Mouse (Mus musculus): ENCODE results near the gene Ctf2. TPM values are rescaled to one million over a fixed set of nuclear protein-coding genes. Genes with fewer than 3 reads are reported as not detected.

Gene Ctf2
- polyA plus RNA-seq, 1 experiment from 2014 or later = 0.08 TPM

GRCm38 (mm10) chr7:127773664-127774384 lies 41.9 kb upstream of the Ctf2 start:
- Histone ChIP-seq H3K4me3 (ENCODE audit: low read depth, low read length) (no peak overlapping the region), H3K4me2 (replicated peaks; ENCODE audit: low read depth, low read length) (no peak overlapping the region), H3K27ac (ENCODE audit: low read length) (no peak overlapping the region), H3K4me1 (ENCODE audit: insufficient read depth, low read depth, low read length) (peaks cover 10% of the 10 kb centered on the region), H3K9me3 (ENCODE audit: low read length) (no peaks in the 10 kb centered on the region), H3K27me3 (replicated peaks; ENCODE audit: insufficient read depth, low read length) (no peaks in the 10 kb centered on the region), H3K36me3 (ENCODE audit: insufficient read depth, low read length) (no peaks in the 10 kb centered on the region), H3K9ac (replicated peaks; ENCODE audit: low read depth) (no peak overlapping the region)
- TF ChIP-seq CTCF (IDR thresholded peaks at IDR 0.05) (peak; percentile 87), EP300 (IDR thresholded peaks at IDR 0.05) (no peak)
- 41% methylated on average over 9 of the region's 9 CpGs for WGBS
- DNase-seq (ENCODE audit: low spot score) = peak; percentile 88
- ATAC-seq = no peak

- Histone ChIP-seq H3K27me3 (replicated peaks; ENCODE audit: insufficient read depth, low read length) (no peaks in the 10 kb centered on the region), H3K4me2 (replicated peaks; ENCODE audit: low read depth, low read length) (no peak overlapping the region), H3K27ac (ENCODE audit: low read length) (no peak overlapping the region), H3K4me3 (ENCODE audit: low read depth, low read length) (no peak overlapping the region), H3K36me3 (ENCODE audit: insufficient read depth, low read length) (no peaks in the 10 kb centered on the region), H3K4me1 (ENCODE audit: insufficient read depth, low read depth, low read length) (peaks cover 10% of the 10 kb centered on the region), H3K9ac (replicated peaks; ENCODE audit: low read depth) (no peak overlapping the region), H3K9me3 (ENCODE audit: low read length) (no peaks in the 10 kb centered on the region)
- DNase-seq (ENCODE audit: low spot score) (no peak), ATAC-seq (no peak)
- TF ChIP-seq CTCF (IDR thresholded peaks at IDR 0.05) (no peak), EP300 (IDR thresholded peaks at IDR 0.05) (no peak)
- 91% methylated on average over 1 of the region's 1 CpGs for WGBS
Observed at GRCm38 (mm10) chr7:127772557-127772956, 40.6 kb upstream of the Ctf2 start.

GRCm38 (mm10) chr7:127772080-127772479 lies 40.1 kb upstream of the Ctf2 start:
- ATAC-seq (no peak), DNase-seq (ENCODE audit: low spot score) (no peak)
- no peaks in the 10 kb centered on the region for H3K9me3 ChIP-seq (ENCODE audit: low read length)
- peaks cover 10% of the 10 kb centered on the region for H3K4me1 ChIP-seq (ENCODE audit: insufficient read depth, low read depth, low read length)
- H3K36me3 ChIP-seq (ENCODE audit: insufficient read depth, low read length) = no peaks in the 10 kb centered on the region
- no peak overlapping the region for H3K9ac ChIP-seq (replicated peaks; ENCODE audit: low read depth)
- 50% methylated on average over 3 of the region's 3 CpGs for WGBS
- no peak overlapping the region for H3K4me2 ChIP-seq (replicated peaks; ENCODE audit: low read depth, low read length)
- no peak overlapping the region for H3K27ac ChIP-seq (ENCODE audit: low read length)
- no peaks in the 10 kb centered on the region for H3K27me3 ChIP-seq (replicated peaks; ENCODE audit: insufficient read depth, low read length)
- no peak overlapping the region for H3K4me3 ChIP-seq (ENCODE audit: low read depth, low read length)
- TF ChIP-seq CTCF (IDR thresholded peaks at IDR 0.05) (no peak), EP300 (IDR thresholded peaks at IDR 0.05) (no peak)

GRCm38 (mm10) chr7:127771262-127771661 lies 39.3 kb upstream of the Ctf2 start:
- H3K4me1 ChIP-seq (ENCODE audit: insufficient read depth, low read depth, low read length) = peaks cover 10% of the 10 kb centered on the region
- H3K9me3 ChIP-seq (ENCODE audit: low read length) = no peaks in the 10 kb centered on the region
- no peaks in the 10 kb centered on the region for H3K27me3 ChIP-seq (replicated peaks; ENCODE audit: insufficient read depth, low read length)
- 63% methylated on average over 5 of the region's 5 CpGs for WGBS
- DNase-seq (ENCODE audit: low spot score) (no peak), ATAC-seq (no peak)
- no peaks in the 10 kb centered on the region for H3K36me3 ChIP-seq (ENCODE audit: insufficient read depth, low read length)
- no peak overlapping the region for H3K4me3 ChIP-seq (ENCODE audit: low read depth, low read length)
- no peak overlapping the region for H3K27ac ChIP-seq (ENCODE audit: low read length)
- no peak for TF ChIP-seq CTCF (IDR thresholded peaks at IDR 0.05)
- H3K9ac ChIP-seq (replicated peaks; ENCODE audit: low read depth) = no peak overlapping the region
- no peak overlapping the region for H3K4me2 ChIP-seq (replicated peaks; ENCODE audit: low read depth, low read length)

GRCm38 (mm10) chr7:127770039-127770905 lies 38.3 kb upstream of the Ctf2 start:
- DNase-seq (ENCODE audit: low spot score) (peak; percentile 24), ATAC-seq (peak; percentile 9)
- Histone ChIP-seq H3K27me3 (replicated peaks; ENCODE audit: insufficient read depth, low read length) (no peaks in the 10 kb centered on the region), H3K4me1 (ENCODE audit: insufficient read depth, low read depth, low read length) (peaks cover 10% of the 10 kb centered on the region), H3K4me2 (replicated peaks; ENCODE audit: low read depth, low read length) (peak overlapping the region; percentile 95), H3K4me3 (ENCODE audit: low read depth, low read length) (peak overlapping the region; percentile 81), H3K9me3 (ENCODE audit: low read length) (no peaks in the 10 kb centered on the region), H3K9ac (replicated peaks; ENCODE audit: low read depth) (peak overlapping the region; percentile 87), H3K27ac (ENCODE audit: low read length) (peak overlapping the region; percentile 93), H3K36me3 (ENCODE audit: insufficient read depth, low read length) (no peaks in the 10 kb centered on the region)
- TF ChIP-seq EP300 (IDR thresholded peaks at IDR 0.05) (0 out of 2 replicates have a peak, but pooled peaks have one; percentile 2), CTCF (IDR thresholded peaks at IDR 0.05) (no peak)
- 1% methylated on average over 27 of the region's 27 CpGs for WGBS

GRCm38 (mm10) chr7:127769651-127770038 lies 37.7 kb upstream of the Ctf2 start, which contains the start of gene Orai3:
TSS of gene Orai3 (plus strand) at chr7:127769815.
- TF ChIP-seq EP300 (IDR thresholded peaks at IDR 0.05) (no peak; the same call in 1 of the 2 replicates), CTCF (IDR thresholded peaks at IDR 0.05) (no peak)
- peak; percentile 95 for DNase-seq (ENCODE audit: low spot score)
- H3K36me3 ChIP-seq (ENCODE audit: insufficient read depth, low read length) = no peaks in the 10 kb centered on the region
- no peaks in the 10 kb centered on the region for H3K27me3 ChIP-seq (replicated peaks; ENCODE audit: insufficient read depth, low read length)
- H3K4me2 ChIP-seq (replicated peaks; ENCODE audit: low read depth, low read length) = peak within 1 kb of the TSS; percentile 95
- H3K9ac ChIP-seq (replicated peaks; ENCODE audit: low read depth) = peak within 1 kb of the TSS; percentile 87
- peak within 1 kb of the TSS; percentile 93 for H3K27ac ChIP-seq (ENCODE audit: low read length)
- H3K4me1 ChIP-seq (ENCODE audit: insufficient read depth, low read depth, low read length) = peaks cover 10% of the 10 kb centered on the region
- no peaks in the 10 kb centered on the region for H3K9me3 ChIP-seq (ENCODE audit: low read length)
- peak within 1 kb of the TSS; percentile 81 for H3K4me3 ChIP-seq (ENCODE audit: low read depth, low read length)
- peak; percentile 85 for ATAC-seq
- 0% methylated on average over 24 of the region's 24 CpGs for WGBS

Data from lung, postnatal 0 days (tissue).